Comparison of ENCODE assay signal across 10 mouse cellular contexts in genomic region chr3:58843415-58843814, GRCm38 (mm10). TPM values are rescaled to one million over a fixed set of nuclear protein-coding genes. Genes with fewer than 3 reads are reported as not detected.
DNase-seq lines count a peak whose midpoint lies in the region; ATAC-seq and TF ChIP-seq lines count a peak whose summit lies in the region.
"Had no signal": no experiment of that assay in that cellular context is flagged by ENCODE, and none has a peak within 500 bp of the region (broad histone marks: within the 10 kb centered on the region; RNA-seq: fewer than 3 reads in every experiment).

No protein-coding gene starts in this region.

- TF ChIP-seq EP300 in lung, postnatal 0 days (IDR thresholded peaks at IDR 0.05), result no peak

- H3K36me3 ChIP-seq in lung, postnatal 0 days (ENCODE audit: insufficient read depth, low read length), result no peaks in the 10 kb centered on the region
- no peaks in the 10 kb centered on the region for H3K36me3 ChIP-seq in midbrain, postnatal 0 days (ENCODE audit: insufficient read depth, low read length)
- H3K36me3 ChIP-seq: neural tube, embryonic 13.5 days had no signal

- no peaks in the 10 kb centered on the region for H3K9me3 ChIP-seq in lung, postnatal 0 days (ENCODE audit: low read length)
- no peaks in the 10 kb centered on the region for H3K9me3 ChIP-seq in midbrain, postnatal 0 days (ENCODE audit: low read length)
- H3K9me3 ChIP-seq: neural tube, embryonic 13.5 days had no signal

- H3K27me3 ChIP-seq in lung, postnatal 0 days (replicated peaks; ENCODE audit: insufficient read depth, low read length), result no peaks in the 10 kb centered on the region
- no peaks in the 10 kb centered on the region for H3K27me3 ChIP-seq in midbrain, postnatal 0 days (ENCODE audit: insufficient read depth, low read length)
- H3K27me3 ChIP-seq: neural tube, embryonic 13.5 days had no signal

- DNase-seq in adrenal gland, postnatal 10 days, result peak; percentile 38
- no peak for DNase-seq in adrenal gland, adult 18-20 months (ENCODE audit: low spot score in 2 of 2)
- no peak for DNase-seq in lung, postnatal 0 days (ENCODE audit: low spot score)
- DNase-seq in lung, postnatal 10 days, result no peak
- peak; percentile 46 for DNase-seq in embryo, embryonic 10.5 days (ENCODE audit: low spot score)
- peak; percentile 30 for DNase-seq in midbrain, postnatal 0 days (ENCODE audit: low spot score)
- no peak for DNase-seq in ovary, postnatal 10 days (ENCODE audit: low spot score)
- DNase-seq in right cerebral cortex, postnatal 10 days (ENCODE audit: low spot score in 2 of 2), result no peak

- H3K9ac ChIP-seq in lung, postnatal 0 days (replicated peaks; ENCODE audit: low read depth), result no peak overlapping the region
- H3K9ac ChIP-seq in midbrain, postnatal 0 days (replicated peaks; ENCODE audit: low read length, poor library complexity, severe bottlenecking), result no peak overlapping the region
- H3K9ac ChIP-seq: neural tube, embryonic 13.5 days had no signal

- no peak overlapping the region for H3K4me3 ChIP-seq in lung, postnatal 0 days (ENCODE audit: low read depth, low read length)
- no peak overlapping the region for H3K4me3 ChIP-seq in midbrain, postnatal 0 days (ENCODE audit: low read depth, low read length)
- H3K4me3 ChIP-seq: neural tube, embryonic 13.5 days had no signal

- no peaks in the 10 kb centered on the region for H3K4me1 ChIP-seq in lung, postnatal 0 days (ENCODE audit: insufficient read depth, low read depth, low read length)
- H3K4me1 ChIP-seq in midbrain, postnatal 0 days (ENCODE audit: insufficient read depth, low read length), result no peaks in the 10 kb centered on the region
- H3K4me1 ChIP-seq: neural tube, embryonic 13.5 days had no signal

- peak; percentile 55 for TF ChIP-seq CTCF in lung, postnatal 0 days (IDR thresholded peaks at IDR 0.05)
- peak; percentile 60 for TF ChIP-seq CTCF in midbrain, postnatal 0 days (IDR thresholded peaks at IDR 0.05)

- no peak overlapping the region for H3K4me2 ChIP-seq in lung, postnatal 0 days (replicated peaks; ENCODE audit: low read depth, low read length)
- no peak overlapping the region for H3K4me2 ChIP-seq in midbrain, postnatal 0 days (ENCODE audit: low read depth, low read length, poor library complexity, severe bottlenecking)
- H3K4me2 ChIP-seq: neural tube, embryonic 13.5 days had no signal

- ATAC-seq in lung, postnatal 0 days, result no peak
- no peak for ATAC-seq in midbrain, postnatal 0 days (ENCODE audit: low FRiP score)

- WGBS in lung, postnatal 0 days, result 36% methylated on average over 1 of the region's 1 CpGs
- 63% methylated on average over 1 of the region's 1 CpGs for WGBS in midbrain, postnatal 0 days

- H3K27ac ChIP-seq in lung, postnatal 0 days (ENCODE audit: low read length), result no peak overlapping the region
- no peak overlapping the region for H3K27ac ChIP-seq in midbrain, postnatal 0 days (ENCODE audit: low read depth, low read length)
- H3K27ac ChIP-seq: neural tube, embryonic 13.5 days had no signal

RNA-seq across cellular contexts. Expression of gene Mindy4b-ps, which starts 21.3 kb away (rescaled TPM):
- total RNA-seq in adrenal gland, postnatal 10 days (2021), result not detected
- not detected for total RNA-seq in adrenal gland, adult 18-20 months (2021)
- not detected in 2 replicates for polyA plus RNA-seq in lung, postnatal 0 days (2015; fragmentation: Nextera tagmentation; extraction: Ambion mirVana)
- 0.24 TPM in 1 of 2 replicates, not detected in the other for total RNA-seq in midbrain, postnatal 0 days (2014; rRNA removed)
- polyA plus RNA-seq in midbrain, postnatal 0 days (2015; fragmentation: Nextera tagmentation; extraction: Ambion mirVana), result 0.11 and 0.52 TPM in 2 replicates
- total RNA-seq: gastrocnemius, adult 8-10 months had no signal
- polyA plus RNA-seq: neural tube, embryonic 13.5 days had no signal

RNA-seq across cellular contexts. Expression of gene Clrn1, which starts 41.7 kb away (rescaled TPM):
- total RNA-seq in adrenal gland, postnatal 10 days (2021), result not detected
- not detected for total RNA-seq in adrenal gland, adult 18-20 months (2021)
- not detected in 2 replicates for polyA plus RNA-seq in lung, postnatal 0 days (2015; fragmentation: Nextera tagmentation; extraction: Ambion mirVana)
- total RNA-seq in midbrain, postnatal 0 days (2014; rRNA removed), result 1.9 and 2.8 TPM in 2 replicates
- polyA plus RNA-seq in midbrain, postnatal 0 days (2015; fragmentation: Nextera tagmentation; extraction: Ambion mirVana), result 0.44 and 0.80 TPM in 2 replicates
- total RNA-seq: gastrocnemius, adult 8-10 months had no signal

Comparison
In these comparisons a context has a peak if more than half of its experiments do, and no peak if none do; other contexts are left out.
1. DNase-seq: peak in adrenal gland, postnatal 10 days (single experiment), embryo, embryonic 10.5 days (single experiment) and midbrain, postnatal 0 days (single experiment); none in adrenal gland, adult 18-20 months (0 of 2), lung, postnatal 0 days (single experiment), lung, postnatal 10 days (single experiment), ovary, postnatal 10 days (single experiment) and right cerebral cortex, postnatal 10 days (0 of 2).